Mouse (Mus musculus): ENCODE results near the gene Elac2. TPM values are rescaled to one million over a fixed set of nuclear protein-coding genes. Genes with fewer than 3 reads are reported as not detected.
A peak's percentile ranks its signal among the peaks of the same experiment; 100 is the strongest.

The Elac2 gene
- polyA plus RNA-seq (2012; rRNA removed), result 16.3 and 21.3 TPM in 2 replicates

- peak; percentile 84 for DNase-seq (ENCODE audit: low read depth)
Measured at GRCm38 (mm10) chr11:64978720-64979488, at the start of gene Elac2. Elac2 (plus strand) TSS chr11:64979038.

- no peak for DNase-seq (ENCODE audit: low read depth)
Measured at GRCm38 (mm10) chr11:64929130-64929529, 49.7 kb upstream of the Elac2 start.

- DNase-seq (ENCODE audit: low read depth), result no peak
Measured at GRCm38 (mm10) chr11:64931060-64931770, 47.6 kb upstream of the Elac2 start.

GRCm38 (mm10) chr11:64937226-64937625, 41.6 kb upstream of the Elac2 start:
- DNase-seq (ENCODE audit: low read depth), result no peak

- DNase-seq (ENCODE audit: low read depth), result no peak
Measured at GRCm38 (mm10) chr11:64941193-64941592, 37.6 kb upstream of the Elac2 start.

GRCm38 (mm10) chr11:64949782-64950181, 29.1 kb upstream of the Elac2 start:
- no peak for DNase-seq (ENCODE audit: low read depth)

GRCm38 (mm10) chr11:64956962-64957729, 21.7 kb upstream of the Elac2 start:
- DNase-seq (ENCODE audit: low read depth), result no peak

- DNase-seq (ENCODE audit: low read depth), result no peak
Measured at GRCm38 (mm10) chr11:64962629-64963028, 16.2 kb upstream of the Elac2 start.

GRCm38 (mm10) chr11:64968507-64968906, 10.3 kb upstream of the Elac2 start:
- DNase-seq (ENCODE audit: low read depth), result no peak

- no peak for DNase-seq (ENCODE audit: low read depth)
Measured at GRCm38 (mm10) chr11:64968939-64969342, 9.9 kb upstream of the Elac2 start.

GRCm38 (mm10) chr11:64971471-64971988, 7.3 kb upstream of the Elac2 start:
- DNase-seq (ENCODE audit: low read depth), result no peak

- no peak for DNase-seq (ENCODE audit: low read depth)
Measured at GRCm38 (mm10) chr11:64972418-64972817, 6.4 kb upstream of the Elac2 start.

GRCm38 (mm10) chr11:64979489-64979845, 629 bp downstream of the Elac2 start:
- no peak for DNase-seq (ENCODE audit: low read depth)

GRCm38 (mm10) chr11:64988556-64988955, 9.7 kb downstream of the Elac2 start:
- DNase-seq (ENCODE audit: low read depth), result no peak

GRCm38 (mm10) chr11:64998439-64998838, 19.6 kb downstream of the Elac2 start:
- DNase-seq (ENCODE audit: low read depth), result no peak

GRCm38 (mm10) chr11:64999685-65000084, 20.8 kb downstream of the Elac2 start:
- DNase-seq (ENCODE audit: low read depth), result no peak

GRCm38 (mm10) chr11:65001729-65002128, 22.9 kb downstream of the Elac2 start:
- DNase-seq (ENCODE audit: low read depth), result no peak

GRCm38 (mm10) chr11:65003611-65004010, 24.8 kb downstream of the Elac2 start:
- no peak for DNase-seq (ENCODE audit: low read depth)

GRCm38 (mm10) chr11:65004836-65005235, 26.0 kb downstream of the Elac2 start:
- DNase-seq (ENCODE audit: low read depth), result no peak

- DNase-seq (ENCODE audit: low read depth), result no peak
Measured at GRCm38 (mm10) chr11:65006047-65006446, 27.2 kb downstream of the Elac2 start.

- DNase-seq (ENCODE audit: low read depth), result no peak
Measured at GRCm38 (mm10) chr11:65013906-65014305, 35.1 kb downstream of the Elac2 start.

- no peak for DNase-seq (ENCODE audit: low read depth)
Measured at GRCm38 (mm10) chr11:65016754-65017153, 37.9 kb downstream of the Elac2 start.

All from gonadal fat pad, adult 2 months (tissue).